Mouse (Mus musculus): ENCODE measurements around the gene Sdk2.

Sdk2 gene

DNA sequence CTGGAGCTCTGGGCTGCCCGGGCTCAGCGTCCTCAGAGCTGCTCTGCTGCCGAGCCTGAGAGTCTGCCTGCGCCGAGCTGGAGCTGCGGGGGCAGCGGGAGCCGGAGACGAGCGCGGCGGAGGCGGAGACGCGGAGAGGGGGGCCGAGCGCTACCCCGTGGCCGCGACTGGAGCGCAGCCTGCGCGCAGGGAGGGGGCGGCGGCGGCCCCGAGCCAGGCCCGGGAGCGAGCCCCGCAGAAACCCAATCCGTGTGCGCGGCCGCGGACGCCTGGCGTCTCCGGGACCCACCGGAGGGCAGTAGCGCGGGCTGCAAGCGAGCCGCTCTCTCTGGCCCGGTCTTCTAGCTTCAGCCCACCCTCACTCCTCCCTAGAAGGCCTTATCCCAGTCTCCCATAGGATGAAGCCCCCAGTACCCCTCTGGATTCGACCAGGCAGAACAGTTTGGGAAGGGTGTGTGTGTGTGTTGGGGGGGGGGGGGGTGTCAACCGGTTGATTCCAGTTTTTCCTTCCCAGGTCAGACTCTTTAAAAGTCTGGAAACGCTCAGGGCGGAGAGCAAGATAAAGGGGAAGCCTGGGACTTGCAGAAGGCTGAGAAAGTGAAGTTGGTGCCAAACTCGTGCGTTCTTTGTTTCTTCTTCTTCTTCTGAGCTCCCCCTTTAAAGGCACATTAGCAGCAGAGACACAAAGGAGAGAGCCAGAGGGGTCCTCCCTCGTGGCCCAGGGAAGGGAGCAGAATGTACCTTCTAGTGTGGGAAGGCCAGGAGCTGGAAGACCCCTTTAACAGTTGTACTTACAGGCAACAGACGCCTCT, at the start of gene Sdk2:
TSS of gene Sdk2 (minus strand) at position 96 of the 812 bp plus-strand sequence.
- DNase-seq (ENCODE audit: low spot score) = no peak

- DNase-seq (ENCODE audit: low spot score) = no peak
Measured at GRCm38 (mm10) chr11:114115077-114115476, 48.2 kb upstream of the Sdk2 start.

DNA sequence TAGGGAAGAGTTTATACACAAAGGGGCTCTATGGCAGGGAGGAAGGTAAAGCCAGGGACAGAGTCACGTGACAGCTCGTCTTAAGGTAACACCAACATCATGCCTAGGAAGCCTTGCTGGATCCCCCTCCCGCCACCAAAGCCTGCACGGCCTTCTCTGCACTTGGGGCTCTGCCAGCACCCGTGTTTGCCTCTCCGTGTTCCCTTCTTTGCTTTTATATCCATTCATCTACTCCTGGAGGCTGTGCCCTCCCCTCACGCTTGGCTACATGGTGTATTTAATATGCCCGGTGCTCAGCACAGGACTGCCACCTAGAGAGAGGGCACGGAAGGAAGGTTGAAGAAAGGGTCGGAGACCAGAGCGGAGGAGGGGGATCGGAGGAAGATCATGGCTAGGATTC, 47.8 kb upstream of the Sdk2 start:
- no peak for DNase-seq (ENCODE audit: low spot score)

GRCm38 (mm10) chr11:114110851-114111250, 44.0 kb upstream of the Sdk2 start:
- DNase-seq (ENCODE audit: low spot score) = no peak

- no peak for DNase-seq (ENCODE audit: low spot score)
Measured at GRCm38 (mm10) chr11:114093636-114094035, 26.8 kb upstream of the Sdk2 start.

- no peak for DNase-seq (ENCODE audit: low spot score)
Measured at GRCm38 (mm10) chr11:114093175-114093574, 26.3 kb upstream of the Sdk2 start.

GRCm38 (mm10) chr11:114080606-114081005, 13.8 kb upstream of the Sdk2 start:
- DNase-seq (ENCODE audit: low spot score) = no peak

DNA sequence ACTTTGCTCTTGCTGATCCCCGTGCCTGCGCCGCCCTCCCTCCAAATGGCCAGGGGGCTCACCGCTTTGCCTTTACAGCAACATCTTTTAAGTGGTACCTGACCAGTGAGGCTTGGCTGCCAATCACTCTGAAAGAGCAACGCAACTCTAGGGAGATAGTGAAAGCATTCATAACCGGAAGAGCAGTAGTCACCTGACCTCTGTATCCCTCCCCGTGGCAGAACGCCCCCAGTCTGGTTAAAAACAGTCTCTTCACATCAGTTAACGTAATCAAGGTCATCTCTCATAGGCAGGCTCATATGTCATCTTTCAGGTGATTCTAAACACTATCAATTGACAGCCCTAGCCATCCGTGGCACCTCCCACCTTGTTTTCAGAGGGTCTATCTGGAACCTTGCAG, 5.8 kb upstream of the Sdk2 start:
- no peak for DNase-seq (ENCODE audit: low spot score)

DNA sequence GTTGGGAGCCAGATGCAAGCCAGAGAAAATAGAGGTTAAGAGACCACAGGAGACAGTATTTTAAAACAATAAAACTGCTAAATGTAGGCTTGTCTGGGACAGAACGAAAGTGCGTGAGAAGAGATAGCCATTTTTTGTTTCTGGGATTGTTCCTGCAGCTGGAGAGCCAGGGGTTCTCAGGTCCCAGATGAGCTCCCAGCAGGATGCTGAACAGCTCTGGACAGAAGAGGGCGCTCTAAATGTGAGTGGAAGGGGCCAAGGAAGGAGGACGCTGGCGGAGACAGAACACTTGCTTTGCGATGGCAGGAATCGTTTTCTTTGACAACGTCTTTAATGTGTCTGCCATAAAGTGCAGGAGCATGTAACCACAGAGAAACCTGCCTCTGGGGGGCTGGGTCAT, 5.2 kb upstream of the Sdk2 start:
- DNase-seq (ENCODE audit: low spot score) = no peak

DNA sequence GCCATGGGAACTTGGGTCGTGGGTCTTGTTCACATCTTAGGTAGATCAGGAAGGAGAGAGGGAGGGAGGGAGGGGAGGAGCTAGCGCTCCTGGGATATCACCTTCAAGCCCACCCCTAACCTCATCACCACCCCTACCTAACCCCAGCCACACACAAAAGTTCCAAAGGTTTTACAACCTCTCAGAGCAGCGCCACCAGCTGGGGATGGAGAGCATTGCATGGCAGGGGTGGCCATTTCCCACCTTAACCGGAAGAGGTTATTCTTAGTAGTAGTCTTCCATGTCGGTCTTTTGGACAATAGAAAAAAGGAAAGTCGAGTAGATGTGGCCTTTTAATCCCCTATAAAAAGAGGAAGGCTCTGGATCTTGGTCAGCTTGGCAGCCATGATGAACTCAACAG, 4.0 kb upstream of the Sdk2 start:
- no peak for DNase-seq (ENCODE audit: low spot score)

GRCm38 (mm10) chr11:114070131-114070530, 3.3 kb upstream of the Sdk2 start:
- no peak for DNase-seq (ENCODE audit: low spot score)

- no peak for DNase-seq (ENCODE audit: low spot score)
Measured at GRCm38 (mm10) chr11:114068390-114068789, 1.5 kb upstream of the Sdk2 start.

DNA sequence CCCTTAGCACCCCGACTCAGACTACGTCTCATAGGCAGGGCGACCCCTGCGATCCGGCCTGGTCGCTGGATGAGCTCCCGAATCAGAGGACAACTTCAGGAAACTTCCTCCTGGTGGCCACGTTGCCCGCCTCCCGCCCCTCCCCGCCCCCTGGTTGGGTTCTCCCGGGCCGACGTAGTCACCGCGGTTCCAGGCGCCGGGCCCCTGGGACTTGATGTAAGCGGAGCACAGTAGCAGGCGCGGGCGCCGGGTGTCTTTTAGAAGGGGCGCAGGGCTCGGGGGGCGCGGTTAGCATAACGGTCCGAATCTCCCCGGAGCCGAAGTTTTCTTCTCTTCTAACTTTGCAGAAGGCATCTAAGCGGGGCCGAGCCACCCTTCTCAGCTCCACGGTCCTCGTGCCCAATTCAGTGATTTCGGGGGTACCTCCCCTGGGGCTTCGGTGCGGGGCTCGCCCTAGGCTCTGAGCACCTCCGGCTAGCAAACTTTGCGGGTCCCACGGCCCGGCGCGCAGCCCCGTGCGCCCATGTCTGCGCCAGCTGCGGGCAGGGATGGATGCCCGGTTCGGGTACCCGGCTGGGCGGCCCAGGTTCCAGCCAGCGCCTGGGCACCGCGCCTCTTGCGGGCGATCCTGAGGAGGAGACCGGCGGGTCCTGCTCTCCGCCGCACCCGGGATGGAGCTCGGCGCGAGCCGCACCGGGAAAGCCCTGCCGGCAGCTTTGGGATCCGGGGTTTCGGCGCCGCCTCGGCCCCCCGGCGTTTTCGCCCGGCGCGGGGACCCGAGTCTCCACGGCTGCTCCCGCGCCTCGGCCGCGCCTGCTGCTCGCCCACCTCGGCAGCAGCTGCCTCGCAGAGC, 522 bp downstream of the Sdk2 start:
- DNase-seq (ENCODE audit: low spot score) = no peak

GRCm38 (mm10) chr11:114065596-114065995, 1.2 kb downstream of the Sdk2 start:
- no peak for DNase-seq (ENCODE audit: low spot score)

DNA sequence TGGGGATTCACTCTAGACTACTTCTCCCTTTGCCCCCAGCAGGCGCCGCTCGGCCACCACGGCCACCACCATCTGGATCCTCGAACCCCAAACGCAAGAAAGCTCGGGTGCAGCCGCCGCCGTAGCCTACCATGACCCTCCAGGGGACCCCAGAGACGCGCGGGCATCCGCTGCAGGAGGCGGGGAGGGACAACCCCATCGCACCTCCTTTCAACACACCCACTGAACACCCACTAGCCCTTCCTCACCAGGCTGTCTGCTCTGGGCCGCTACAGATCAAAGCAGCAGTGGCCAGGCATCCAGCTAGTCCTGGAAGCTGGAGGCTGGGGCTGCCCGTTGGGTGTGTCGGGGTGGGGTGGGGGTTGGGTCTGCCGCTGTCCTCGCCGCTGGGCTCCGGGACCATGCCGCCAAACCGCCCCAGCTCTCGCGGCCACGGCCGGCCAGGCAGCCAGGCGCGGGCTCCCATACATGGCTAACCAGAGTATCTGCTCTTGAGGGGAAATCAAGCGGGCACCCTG, 1.9 kb downstream of the Sdk2 start:
- DNase-seq (ENCODE audit: low spot score) = no peak

GRCm38 (mm10) chr11:114061946-114062345, 4.9 kb downstream of the Sdk2 start:
- DNase-seq (ENCODE audit: low spot score) = no peak

- no peak for DNase-seq (ENCODE audit: low spot score)
Measured at GRCm38 (mm10) chr11:114061265-114061664, 5.6 kb downstream of the Sdk2 start.

- DNase-seq (ENCODE audit: low spot score) = no peak
Measured at GRCm38 (mm10) chr11:114056351-114056750, 10.5 kb downstream of the Sdk2 start.

GRCm38 (mm10) chr11:114054581-114055315, 12.1 kb downstream of the Sdk2 start:
- no peak for DNase-seq (ENCODE audit: low spot score)

- no peak for DNase-seq (ENCODE audit: low spot score)
Measured at GRCm38 (mm10) chr11:114051361-114051760, 15.5 kb downstream of the Sdk2 start.

- no peak for DNase-seq (ENCODE audit: low spot score)
Measured at GRCm38 (mm10) chr11:114050511-114050910, 16.3 kb downstream of the Sdk2 start.

DNA sequence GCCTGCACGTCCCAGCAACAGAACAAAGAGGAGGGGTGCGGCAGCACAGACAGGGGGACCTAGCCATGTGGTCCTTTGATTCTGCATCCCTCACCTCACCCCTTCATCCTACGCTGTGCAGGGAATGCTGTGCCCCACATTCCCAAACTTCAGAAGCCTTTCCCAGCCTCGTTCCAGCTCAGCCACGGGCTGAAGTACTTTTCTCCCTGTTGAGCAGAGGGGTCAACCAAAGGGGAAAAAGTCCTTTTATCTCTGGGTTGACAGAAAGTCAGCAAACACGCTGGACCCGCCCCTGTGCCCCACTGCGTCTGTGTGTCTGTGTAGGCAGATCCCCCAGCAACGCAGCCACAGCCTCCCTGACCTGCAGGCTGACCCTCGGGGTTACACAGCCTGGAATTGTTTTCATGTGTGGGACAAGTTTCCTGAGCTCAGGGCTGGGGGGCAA, 18.9 kb downstream of the Sdk2 start:
- no peak for DNase-seq (ENCODE audit: low spot score)

Data from urinary bladder, postnatal 10 days (tissue).